Mouse (Mus musculus): Measurements from ENCODE around the gene Uck1. TPM values are rescaled to one million over a fixed set of nuclear protein-coding genes. Genes with fewer than 3 reads are reported as not detected.
A peak's percentile ranks its signal among the peaks of the same experiment; 100 is the strongest.

Uck1 gene
- polyA plus RNA-seq, 1 experiment: 332 TPM

DNA sequence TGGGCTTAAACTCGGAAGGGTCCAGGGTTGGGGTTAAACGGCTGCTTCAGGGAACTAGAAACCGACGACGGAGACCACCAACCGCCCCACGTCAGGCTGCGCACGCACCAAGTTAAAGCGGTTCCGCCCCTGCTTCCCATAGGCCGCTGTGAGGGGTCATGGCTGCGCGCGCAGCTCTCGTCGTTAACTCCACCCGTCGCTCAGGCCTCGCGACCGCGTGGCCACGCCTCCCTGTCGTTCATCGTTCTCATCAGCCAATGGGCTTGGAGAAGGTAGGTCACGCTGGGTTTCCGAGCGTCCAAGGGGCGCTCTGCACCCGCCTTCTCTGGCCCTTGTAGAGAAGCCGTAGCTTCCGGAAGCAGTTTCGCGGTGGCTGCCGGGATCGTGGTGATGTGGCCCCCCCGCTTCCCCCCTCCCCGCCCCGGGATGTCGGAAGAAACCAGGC lies 28.0 kb upstream of the Uck1 start, which contains the start of gene Swi5:
Swi5 (minus strand) TSS at position 153 of the 445 bp plus-strand sequence.
- Histone ChIP-seq H3K27ac (replicated peaks; ENCODE audit: low read depth, low read length) (peak within 1 kb of the TSS; percentile 63), H3K4me3 (ENCODE audit: insufficient read depth, low read depth, low read length) (peak within 1 kb of the TSS; percentile 75), H3K4me1 (ENCODE audit: control insufficient read depth, insufficient read depth, insufficient read length, low read length) (peaks cover 7% of the 10 kb centered on the region)

DNA sequence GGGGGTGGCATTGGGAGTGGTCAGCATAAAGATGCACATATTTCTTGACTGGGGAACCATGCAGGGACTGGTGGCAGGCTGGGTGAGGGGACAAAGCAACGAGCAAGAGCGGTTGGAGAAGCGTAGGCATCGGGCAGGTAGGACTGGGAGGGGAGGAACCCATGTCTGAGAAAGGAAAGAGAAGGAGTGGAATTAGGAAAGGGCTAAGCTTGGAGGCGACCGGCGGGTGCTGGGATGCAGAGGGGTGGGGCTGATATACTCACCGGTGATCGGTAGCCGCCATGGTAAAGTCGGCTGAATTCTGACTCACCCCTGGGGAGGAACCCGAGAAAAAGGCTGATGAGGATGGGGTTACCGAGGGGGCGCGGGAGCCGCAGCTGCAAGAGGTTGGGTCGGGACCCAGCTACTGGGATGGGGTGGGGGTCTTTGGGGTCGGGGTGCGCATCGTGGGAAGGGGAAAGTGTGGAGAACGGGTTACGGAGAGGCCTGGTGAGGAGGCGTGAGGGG lies 27.4 kb upstream of the Uck1 start, which contains the start of gene Golga2:
Golga2 (plus strand) TSS at position 51 of the 507 bp plus-strand sequence.
- H3K27ac ChIP-seq (replicated peaks; ENCODE audit: low read depth, low read length): peak within 1 kb of the TSS; percentile 63
- H3K4me3 ChIP-seq (ENCODE audit: insufficient read depth, low read depth, low read length): peak within 1 kb of the TSS; percentile 75
- peaks cover 7% of the 10 kb centered on the region for H3K4me1 ChIP-seq (ENCODE audit: control insufficient read depth, insufficient read depth, insufficient read length, low read length)

DNA sequence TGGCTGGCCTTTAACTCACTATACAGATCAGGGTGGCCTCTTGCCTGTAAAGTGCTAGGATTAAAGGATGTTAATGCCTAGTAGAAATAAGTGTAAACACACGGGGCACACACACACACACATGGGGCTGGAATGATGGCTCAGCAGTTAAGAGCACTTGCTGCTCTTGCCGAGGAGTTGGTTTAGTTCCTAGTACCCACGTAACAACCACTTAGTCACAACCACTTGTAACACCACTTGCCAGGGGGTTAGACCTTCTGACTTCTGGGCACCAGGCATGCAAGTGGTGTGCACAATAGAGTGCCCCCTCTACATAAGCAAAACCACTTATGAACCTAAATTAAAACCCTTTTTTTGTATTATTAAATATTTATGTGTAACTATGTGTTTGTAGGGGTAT lies 24.0 kb upstream of the Uck1 start:
- no peak overlapping the region for H3K27ac ChIP-seq (replicated peaks; ENCODE audit: low read depth, low read length)
- no peak overlapping the region for H3K4me3 ChIP-seq (ENCODE audit: insufficient read depth, low read depth, low read length)
- peaks cover 3% of the 10 kb centered on the region; the same call in 1 of the 2 replicates for H3K4me1 ChIP-seq (ENCODE audit: control insufficient read depth, insufficient read depth, insufficient read length, low read length)

DNA sequence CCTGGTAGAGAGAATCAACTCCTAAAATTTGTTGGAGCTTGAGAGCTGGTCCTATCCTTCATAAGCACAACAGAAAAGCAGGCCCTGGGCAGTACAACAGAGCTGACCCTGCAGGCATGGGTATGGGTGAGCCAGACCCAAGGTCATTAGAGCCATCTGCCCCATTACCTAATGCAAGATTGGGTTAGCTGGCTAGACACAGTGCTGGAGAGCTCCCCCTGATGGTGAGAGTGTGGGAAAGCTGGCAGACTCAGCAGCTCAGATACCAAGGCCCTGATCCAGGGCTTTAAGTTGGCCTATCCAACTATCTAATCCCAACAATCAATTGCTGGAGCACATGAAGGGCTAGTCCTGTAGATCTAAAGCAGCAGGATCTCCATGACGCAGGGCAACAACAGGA lies 22.8 kb upstream of the Uck1 start:
- peaks cover 3% of the 10 kb centered on the region; the same call in 1 of the 2 replicates for H3K4me1 ChIP-seq (ENCODE audit: control insufficient read depth, insufficient read depth, insufficient read length, low read length)
- peak overlapping the region; percentile 81 for H3K27ac ChIP-seq (replicated peaks; ENCODE audit: low read depth, low read length)
- H3K4me3 ChIP-seq (ENCODE audit: insufficient read depth, low read depth, low read length): no peak overlapping the region

DNA sequence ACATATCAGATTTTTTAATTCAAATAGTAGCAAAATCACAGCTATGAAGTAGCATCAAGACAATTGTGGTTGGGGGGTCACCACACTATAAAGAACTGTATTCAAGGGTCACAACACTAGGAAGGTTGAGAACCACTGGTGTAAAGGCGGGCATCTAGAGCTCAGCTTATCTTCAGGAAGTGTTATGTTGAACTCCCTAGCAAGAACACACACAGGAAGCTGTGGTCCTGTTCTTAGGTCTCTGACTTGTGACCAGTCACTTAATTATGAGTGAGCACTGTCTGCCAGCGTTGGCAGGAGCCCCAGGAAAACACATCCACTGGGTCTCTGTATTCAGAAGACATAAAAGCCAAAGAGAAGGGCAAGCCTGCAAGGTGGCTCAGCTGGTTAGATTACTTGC lies 22.3 kb upstream of the Uck1 start:
- H3K27ac ChIP-seq (replicated peaks; ENCODE audit: low read depth, low read length): peak overlapping the region; percentile 81
- H3K4me1 ChIP-seq (ENCODE audit: control insufficient read depth, insufficient read depth, insufficient read length, low read length): peaks cover 3% of the 10 kb centered on the region; the same call in 1 of the 2 replicates
- H3K4me3 ChIP-seq (ENCODE audit: insufficient read depth, low read depth, low read length): no peak overlapping the region

DNA sequence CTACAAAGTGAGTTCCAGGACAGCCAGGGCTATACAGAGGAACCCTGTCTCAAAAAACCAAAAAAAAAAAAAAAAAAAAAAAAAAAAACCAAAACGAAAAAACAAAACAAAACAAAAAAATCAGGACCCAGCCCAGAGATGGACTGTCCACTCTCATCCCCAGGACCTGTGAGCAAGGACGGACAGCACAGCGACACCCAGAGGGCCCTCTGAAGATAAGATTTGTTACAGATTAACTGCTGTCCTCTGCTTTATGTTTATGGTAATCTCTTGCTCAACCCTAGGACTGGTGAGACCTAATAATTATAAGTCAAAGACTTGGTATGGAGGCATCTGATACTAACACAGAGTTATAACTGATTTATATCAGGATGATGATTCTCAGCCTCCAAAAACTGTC lies 15.9 kb upstream of the Uck1 start:
- Histone ChIP-seq H3K27ac (replicated peaks; ENCODE audit: low read depth, low read length) (no peak overlapping the region), H3K4me1 (ENCODE audit: control insufficient read depth, insufficient read depth, insufficient read length, low read length) (no peaks in the 10 kb centered on the region), H3K4me3 (ENCODE audit: insufficient read depth, low read depth, low read length) (no peak overlapping the region)

DNA sequence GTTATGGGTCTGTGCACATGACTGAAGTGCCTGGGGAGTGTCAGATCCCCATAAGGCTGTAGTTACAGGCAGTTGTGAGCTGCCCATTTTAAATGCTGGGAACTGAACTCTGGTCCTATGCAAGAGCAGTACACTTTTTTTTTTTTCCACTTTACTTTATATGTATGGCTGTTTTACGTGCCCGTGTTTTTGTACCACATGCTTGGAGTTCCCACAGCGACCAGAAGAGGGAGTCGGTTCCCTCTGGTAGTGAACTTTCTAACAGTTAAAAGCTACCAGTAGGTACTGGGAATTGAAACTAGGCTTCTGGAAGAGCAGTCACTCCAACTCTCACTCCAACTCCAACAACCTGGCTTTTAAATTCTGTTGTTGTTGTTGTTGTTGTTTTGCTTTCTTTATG lies 676 bp upstream of the Uck1 start:
- Histone ChIP-seq H3K27ac (replicated peaks; ENCODE audit: low read depth, low read length) (no peak overlapping the region), H3K4me1 (ENCODE audit: control insufficient read depth, insufficient read depth, insufficient read length, low read length) (peaks cover 5% of the 10 kb centered on the region), H3K4me3 (ENCODE audit: insufficient read depth, low read depth, low read length) (no peak overlapping the region)

DNA sequence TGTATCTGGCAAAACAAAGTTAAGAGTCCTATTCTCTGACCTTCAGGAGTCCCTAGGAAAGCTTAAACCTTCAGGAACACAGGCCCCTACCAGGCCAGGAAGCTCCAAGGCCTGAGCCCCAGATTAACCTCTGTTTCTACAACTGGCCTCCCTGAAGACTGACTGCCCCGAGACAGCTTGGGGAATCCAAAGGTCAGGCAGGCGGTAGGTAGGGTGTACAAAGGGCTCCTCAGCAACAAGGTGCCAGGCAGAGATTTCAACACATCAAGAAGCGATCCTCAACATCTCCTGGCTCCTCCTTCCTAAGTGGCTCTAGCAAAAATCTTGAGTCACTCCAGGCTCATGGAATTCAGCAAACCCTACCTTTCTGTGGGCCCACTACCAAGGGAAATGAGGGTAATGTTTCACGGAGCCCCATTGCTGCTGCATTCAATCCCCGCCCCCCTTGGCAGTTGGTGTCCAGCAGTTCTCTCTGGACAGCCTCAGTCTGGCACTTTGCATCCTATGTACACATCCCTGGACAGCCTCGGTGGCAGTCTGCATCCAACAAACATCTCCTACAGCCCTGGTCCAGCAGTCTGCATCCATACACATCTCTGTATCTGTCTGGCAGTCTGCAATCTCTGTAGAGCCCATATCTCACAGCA lies 949 bp downstream of the Uck1 start:
- Histone ChIP-seq H3K4me1 (ENCODE audit: control insufficient read depth, insufficient read depth, insufficient read length, low read length) (peaks cover 5% of the 10 kb centered on the region), H3K4me3 (ENCODE audit: insufficient read depth, low read depth, low read length) (peak overlapping the region; percentile 96), H3K27ac (replicated peaks; ENCODE audit: low read depth, low read length) (peak overlapping the region; percentile 92)

DNA sequence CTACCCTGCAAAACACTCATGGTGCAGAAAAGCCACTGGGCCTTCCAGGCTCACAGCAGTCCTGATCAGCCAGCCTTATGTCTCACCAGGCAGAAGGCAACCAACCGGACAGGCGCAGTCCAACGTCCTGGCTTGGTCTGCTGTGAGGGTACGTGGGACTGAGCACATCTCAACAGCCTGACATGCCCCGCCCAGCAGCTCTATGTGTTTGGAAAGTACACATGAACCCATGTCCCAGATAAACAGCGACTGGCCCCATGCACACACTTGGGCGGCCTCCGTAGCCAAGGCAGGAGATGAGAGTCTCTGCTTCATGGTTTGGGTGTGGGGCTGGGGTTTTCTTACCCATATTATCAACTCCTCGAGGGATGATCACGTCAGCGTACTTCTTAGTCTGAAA lies 3.7 kb downstream of the Uck1 start:
- peaks cover 5% of the 10 kb centered on the region for H3K4me1 ChIP-seq (ENCODE audit: control insufficient read depth, insufficient read depth, insufficient read length, low read length)
- peak overlapping the region; percentile 4; the same call in 1 of the 2 replicates for H3K4me3 ChIP-seq (ENCODE audit: insufficient read depth, low read depth, low read length)
- peak overlapping the region; percentile 71 for H3K27ac ChIP-seq (replicated peaks; ENCODE audit: low read depth, low read length)

DNA sequence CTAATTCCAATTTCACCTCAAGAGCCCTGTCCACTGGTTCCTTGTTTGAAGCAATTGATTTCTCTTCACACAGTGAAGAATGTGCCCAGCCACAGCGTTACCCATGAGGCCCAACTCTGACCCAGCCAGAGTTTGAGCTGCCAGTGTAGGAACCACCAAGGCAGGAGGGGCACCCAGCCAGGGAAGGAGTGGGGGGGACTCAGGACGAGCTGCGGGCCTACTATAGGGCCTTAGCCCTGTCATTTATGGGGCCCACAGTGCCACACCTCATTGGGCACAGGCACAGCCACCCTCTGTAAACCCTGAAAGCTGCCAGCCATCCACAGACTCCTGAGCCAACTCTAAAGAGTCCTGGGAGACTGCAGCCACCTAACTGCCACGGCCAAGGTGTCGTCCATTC lies 5.4 kb downstream of the Uck1 start:
- no peak overlapping the region for H3K4me3 ChIP-seq (ENCODE audit: insufficient read depth, low read depth, low read length)
- peaks cover 5% of the 10 kb centered on the region for H3K4me1 ChIP-seq (ENCODE audit: control insufficient read depth, insufficient read depth, insufficient read length, low read length)
- H3K27ac ChIP-seq (replicated peaks; ENCODE audit: low read depth, low read length): peak overlapping the region; percentile 38

DNA sequence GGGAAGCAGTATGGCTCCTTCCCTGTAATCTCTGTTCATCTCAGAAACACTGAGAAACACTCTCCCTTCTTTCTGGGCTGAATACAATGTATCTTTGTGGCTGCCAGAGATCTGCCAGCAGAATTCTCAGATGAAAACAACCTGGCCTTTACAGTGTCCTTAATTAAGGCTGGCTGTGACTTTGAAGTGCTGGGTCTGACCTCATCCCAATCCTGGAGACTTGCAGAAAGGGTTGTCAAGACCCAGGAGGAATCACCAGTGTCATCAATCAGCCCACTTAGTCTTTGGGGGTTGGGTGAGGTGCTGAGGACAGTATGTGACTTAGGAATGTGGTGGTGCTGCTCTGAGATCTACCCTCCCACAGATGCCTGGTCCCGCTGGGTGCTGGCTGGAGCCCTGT lies 6.6 kb downstream of the Uck1 start:
- H3K4me3 ChIP-seq (ENCODE audit: insufficient read depth, low read depth, low read length): no peak overlapping the region
- H3K4me1 ChIP-seq (ENCODE audit: control insufficient read depth, insufficient read depth, insufficient read length, low read length): peaks cover 5% of the 10 kb centered on the region
- no peak overlapping the region for H3K27ac ChIP-seq (replicated peaks; ENCODE audit: low read depth, low read length)

DNA sequence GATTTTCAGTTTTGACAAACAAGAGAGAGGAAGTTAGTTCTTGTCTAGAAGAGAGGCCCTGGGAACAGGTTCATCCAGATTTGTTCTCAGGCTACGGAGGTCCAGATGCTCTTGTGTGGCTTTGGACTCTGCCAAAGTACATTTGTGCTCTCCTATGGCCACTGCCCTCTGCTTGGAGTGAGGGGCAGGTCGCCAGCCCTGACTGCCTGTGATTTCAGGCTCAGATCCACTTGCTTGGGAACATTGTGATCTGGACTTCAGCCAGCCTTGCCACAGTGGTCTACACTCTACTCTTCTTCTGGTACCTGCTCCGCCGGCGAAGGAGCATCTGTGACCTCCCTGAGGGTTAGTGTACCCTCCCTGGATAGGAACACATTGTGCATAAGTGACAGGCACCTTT lies 7.3 kb downstream of the Uck1 start:
- Histone ChIP-seq H3K4me3 (ENCODE audit: insufficient read depth, low read depth, low read length) (no peak overlapping the region), H3K4me1 (ENCODE audit: control insufficient read depth, insufficient read depth, insufficient read length, low read length) (peaks cover 2% of the 10 kb centered on the region), H3K27ac (replicated peaks; ENCODE audit: low read depth, low read length) (no peak overlapping the region)

DNA sequence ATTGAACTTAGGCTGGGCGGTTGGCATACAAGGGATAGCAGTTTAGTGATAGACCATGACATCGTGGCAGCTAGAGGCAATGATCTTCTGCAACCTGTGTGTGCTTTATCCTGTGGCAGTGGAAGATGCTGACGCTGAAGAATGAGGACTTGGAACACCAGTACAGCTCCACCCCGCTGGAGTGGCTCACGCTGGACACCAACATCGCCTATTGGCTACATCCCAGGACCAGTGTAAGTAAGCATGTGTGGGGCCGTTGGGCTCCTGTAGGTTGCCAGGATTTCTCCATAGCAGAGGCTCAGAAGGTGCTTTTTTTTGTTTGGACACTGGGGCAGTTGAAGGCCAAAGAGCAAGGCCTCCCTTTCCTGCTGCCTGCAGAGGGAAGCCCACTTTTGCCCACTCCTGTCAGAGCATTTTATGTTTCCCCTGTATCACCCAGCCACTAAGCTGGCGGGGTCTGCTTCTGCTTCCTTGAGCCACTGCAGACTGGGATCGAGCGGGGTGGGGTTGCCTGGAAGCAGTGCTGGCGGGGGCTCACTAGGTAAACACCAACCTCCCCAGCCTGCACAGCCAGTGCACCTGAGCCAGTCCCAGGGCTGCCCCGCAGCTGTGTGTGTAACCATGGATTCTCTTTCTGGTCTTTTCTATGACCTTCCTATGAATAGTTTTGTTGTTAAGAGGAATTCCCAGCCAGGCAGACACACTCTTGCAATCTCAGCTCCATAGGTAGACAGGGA lies 8.0 kb downstream of the Uck1 start:
- Histone ChIP-seq H3K27ac (replicated peaks; ENCODE audit: low read depth, low read length) (no peak overlapping the region), H3K4me3 (ENCODE audit: insufficient read depth, low read depth, low read length) (no peak overlapping the region), H3K4me1 (ENCODE audit: control insufficient read depth, insufficient read depth, insufficient read length, low read length) (no peaks in the 10 kb centered on the region; the same call in none of the 2 replicates)

DNA sequence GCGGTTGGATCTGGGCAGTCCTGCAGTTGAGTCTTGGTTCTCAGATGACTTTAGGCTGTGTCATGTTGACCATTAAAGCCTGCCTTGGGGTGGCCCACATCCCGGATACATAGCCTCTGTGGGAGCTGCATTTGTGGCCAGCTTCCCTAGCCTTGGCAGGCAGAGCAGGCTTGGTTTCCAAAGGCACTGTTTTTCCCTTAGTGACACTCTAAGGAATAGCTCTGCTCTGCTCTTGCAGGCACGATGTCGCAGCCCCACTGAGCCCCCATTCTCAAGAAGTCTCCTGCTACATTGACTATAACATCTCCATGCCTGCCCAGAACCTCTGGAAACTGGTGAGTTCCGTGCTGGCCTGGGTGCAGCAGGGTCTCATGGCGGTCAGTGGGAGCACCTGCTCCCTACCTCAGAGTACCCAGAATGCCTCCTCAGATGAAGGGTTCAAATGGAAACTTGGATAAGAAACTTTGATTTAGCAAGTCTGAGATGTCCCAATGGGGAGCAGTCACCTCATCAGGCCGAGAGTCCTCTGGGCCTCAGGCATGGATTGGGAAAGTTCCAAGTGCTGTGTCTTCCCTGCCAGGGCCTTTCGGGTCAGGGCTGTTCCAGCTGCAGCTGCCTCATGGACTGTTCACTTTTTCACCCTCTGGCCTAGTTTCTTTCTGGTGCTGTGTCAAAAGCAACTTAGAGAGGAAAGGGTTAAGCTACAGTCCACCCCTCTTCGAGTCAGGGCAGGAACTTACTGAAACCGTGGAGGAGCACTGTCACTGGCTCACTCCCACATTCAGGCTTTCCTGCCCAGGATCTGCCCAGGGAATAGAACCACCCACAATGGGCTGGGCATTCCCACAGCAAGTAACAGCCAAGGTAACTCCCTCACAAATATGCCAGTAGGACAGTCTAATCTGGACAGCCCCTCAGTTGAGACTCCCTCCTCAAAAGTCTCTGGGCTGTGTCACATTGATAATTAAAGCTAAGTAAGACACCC lies 11.3 kb downstream of the Uck1 start:
- Histone ChIP-seq H3K4me3 (ENCODE audit: insufficient read depth, low read depth, low read length) (no peak overlapping the region), H3K4me1 (ENCODE audit: control insufficient read depth, insufficient read depth, insufficient read length, low read length) (no peaks in the 10 kb centered on the region; the same call in 1 of the 2 replicates), H3K27ac (replicated peaks; ENCODE audit: low read depth, low read length) (peak overlapping the region; percentile 77)
